Mouse (Mus musculus): ENCODE measurements around the gene Dnajc30.
"Not testable (repeated sequence)": the region's sequence is repeated elsewhere in the genome, so short reads cannot be mapped to it uniquely, and the experiment has no call there.

The Dnajc30 gene

GRCm38 (mm10) chr5:135063629-135064381, at the start of gene Dnajc30:
TSS of gene Dnajc30 (plus strand) at chr5:135064202.
- in situ Hi-C loops (cut with MboI) = no loop called here

- in situ Hi-C loops (cut with MboI) = no loop called here
Measured at GRCm38 (mm10) chr5:135015497-135015896, 48.5 kb upstream of the Dnajc30 start.

- in situ Hi-C loops (cut with MboI) = no loop called here
Measured at GRCm38 (mm10) chr5:135016224-135016759, 47.7 kb upstream of the Dnajc30 start.

- in situ Hi-C loops (cut with MboI) = no loop called here
Measured at GRCm38 (mm10) chr5:135021814-135022213, 42.2 kb upstream of the Dnajc30 start.

GRCm38 (mm10) chr5:135023344-135024173, 40.4 kb upstream of the Dnajc30 start, which contains the start of gene Stx1a:
TSS of gene Stx1a (plus strand) at chr5:135023482.
- in situ Hi-C loops (cut with MboI) = no loop called here

GRCm38 (mm10) chr5:135024665-135025224, 39.3 kb upstream of the Dnajc30 start:
- in situ Hi-C loops (cut with MboI) = no loop called here

GRCm38 (mm10) chr5:135025899-135026298, 38.1 kb upstream of the Dnajc30 start:
- in situ Hi-C loops (cut with MboI) = no loop called here

- in situ Hi-C loops (cut with MboI) = no loop called here
Measured at GRCm38 (mm10) chr5:135029007-135029854, 34.8 kb upstream of the Dnajc30 start.

- in situ Hi-C loops (cut with MboI) = no loop called here
Measured at GRCm38 (mm10) chr5:135032581-135032980, 31.4 kb upstream of the Dnajc30 start.

GRCm38 (mm10) chr5:135034593-135034992, 29.4 kb upstream of the Dnajc30 start:
- in situ Hi-C loops (cut with MboI) = no loop called here

GRCm38 (mm10) chr5:135035608-135036359, 28.2 kb upstream of the Dnajc30 start:
- in situ Hi-C loops (cut with MboI) = no loop called here

GRCm38 (mm10) chr5:135037946-135038345, 26.1 kb upstream of the Dnajc30 start:
- in situ Hi-C loops (cut with MboI) = no loop called here

GRCm38 (mm10) chr5:135039541-135039940, 24.5 kb upstream of the Dnajc30 start:
- in situ Hi-C loops (cut with MboI) = no loop called here

- in situ Hi-C loops (cut with MboI) = no loop called here
Measured at GRCm38 (mm10) chr5:135040059-135040458, 23.9 kb upstream of the Dnajc30 start.

- in situ Hi-C loops (cut with MboI) = no loop called here
Measured at GRCm38 (mm10) chr5:135040777-135041176, 23.2 kb upstream of the Dnajc30 start.

GRCm38 (mm10) chr5:135042105-135042788, 21.8 kb upstream of the Dnajc30 start:
- in situ Hi-C loops (cut with MboI) = no loop called here

- in situ Hi-C loops (cut with MboI) = no loop called here
Measured at GRCm38 (mm10) chr5:135044575-135044974, 19.4 kb upstream of the Dnajc30 start.

- in situ Hi-C loops (cut with MboI) = no loop called here
Measured at GRCm38 (mm10) chr5:135048539-135048938, 15.5 kb upstream of the Dnajc30 start.

GRCm38 (mm10) chr5:135049268-135049667, 14.7 kb upstream of the Dnajc30 start:
- in situ Hi-C loops (cut with MboI) = not testable (repeated sequence)

GRCm38 (mm10) chr5:135053356-135053755, 10.6 kb upstream of the Dnajc30 start:
- in situ Hi-C loops (cut with MboI) = no loop called here

Measured in mature B cell (primary cell).